Mouse (Mus musculus) small intestine, adult 10 weeks (tissue): ENCODE results near the gene Syt16. TPM values are rescaled to one million over a fixed set of nuclear protein-coding genes. Genes with fewer than 3 reads are reported as not detected.

Experiments
- polyA plus RNA-seq: library from polyadenylated mRNA; stranded (reverse); fragments of 350-450 nt; fragmentation: Illumina TruSeq; extraction: RNeasy Lipid Tissue Mini Kit (QIAGEN cat#74804); gene quantifications from one replicate; pipeline ENCODE4 v1.2.3, GENCODE M21; 2014; ENCODE audit warnings: low replicate concordance

Syt16 gene
- 0.22 TPM for polyA plus RNA-seq

DNA sequence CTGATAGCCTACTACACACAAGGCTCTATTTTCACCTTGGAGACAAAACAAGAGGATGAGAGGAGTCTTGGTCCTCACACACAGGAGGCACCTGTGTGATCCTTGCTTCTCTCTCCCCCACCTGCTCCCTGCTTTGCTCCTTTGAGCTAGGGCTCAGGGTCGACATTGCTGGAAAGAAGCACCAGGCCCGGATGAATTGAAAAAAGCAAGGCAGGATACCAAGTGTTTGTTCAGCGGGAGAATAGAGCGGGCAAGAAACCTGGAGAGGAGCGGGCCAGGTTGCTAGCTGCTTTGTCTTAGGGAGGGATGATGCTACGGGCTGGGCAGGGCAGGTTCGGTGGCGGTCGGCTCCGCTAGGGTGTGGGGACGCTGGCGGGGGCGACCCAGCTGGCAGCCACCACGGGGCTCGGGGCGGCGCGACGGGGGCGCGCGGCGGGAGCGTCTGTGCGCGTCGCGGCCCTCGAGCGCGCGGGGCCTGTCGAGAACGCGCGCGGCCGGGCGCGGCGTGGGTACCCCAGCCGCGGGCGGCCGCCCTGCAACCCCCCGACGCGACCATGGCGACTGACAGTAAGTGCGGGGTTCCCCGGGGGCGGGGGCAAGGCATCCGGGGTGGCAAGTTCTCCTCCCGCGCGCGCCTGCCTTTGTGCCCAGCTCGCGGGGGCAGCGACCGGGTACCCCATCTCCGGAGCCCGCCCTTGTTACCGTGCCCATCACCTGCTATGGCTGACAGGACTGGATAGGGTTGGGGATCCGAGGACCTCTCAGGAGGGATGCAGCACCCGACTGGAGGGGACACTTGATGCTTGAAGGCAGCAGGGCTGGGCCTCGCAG, at the start of gene Syt16:
Gene Syt16, plus strand, starts transcription at position 365 of the 831 bp plus-strand sequence.

DNA sequence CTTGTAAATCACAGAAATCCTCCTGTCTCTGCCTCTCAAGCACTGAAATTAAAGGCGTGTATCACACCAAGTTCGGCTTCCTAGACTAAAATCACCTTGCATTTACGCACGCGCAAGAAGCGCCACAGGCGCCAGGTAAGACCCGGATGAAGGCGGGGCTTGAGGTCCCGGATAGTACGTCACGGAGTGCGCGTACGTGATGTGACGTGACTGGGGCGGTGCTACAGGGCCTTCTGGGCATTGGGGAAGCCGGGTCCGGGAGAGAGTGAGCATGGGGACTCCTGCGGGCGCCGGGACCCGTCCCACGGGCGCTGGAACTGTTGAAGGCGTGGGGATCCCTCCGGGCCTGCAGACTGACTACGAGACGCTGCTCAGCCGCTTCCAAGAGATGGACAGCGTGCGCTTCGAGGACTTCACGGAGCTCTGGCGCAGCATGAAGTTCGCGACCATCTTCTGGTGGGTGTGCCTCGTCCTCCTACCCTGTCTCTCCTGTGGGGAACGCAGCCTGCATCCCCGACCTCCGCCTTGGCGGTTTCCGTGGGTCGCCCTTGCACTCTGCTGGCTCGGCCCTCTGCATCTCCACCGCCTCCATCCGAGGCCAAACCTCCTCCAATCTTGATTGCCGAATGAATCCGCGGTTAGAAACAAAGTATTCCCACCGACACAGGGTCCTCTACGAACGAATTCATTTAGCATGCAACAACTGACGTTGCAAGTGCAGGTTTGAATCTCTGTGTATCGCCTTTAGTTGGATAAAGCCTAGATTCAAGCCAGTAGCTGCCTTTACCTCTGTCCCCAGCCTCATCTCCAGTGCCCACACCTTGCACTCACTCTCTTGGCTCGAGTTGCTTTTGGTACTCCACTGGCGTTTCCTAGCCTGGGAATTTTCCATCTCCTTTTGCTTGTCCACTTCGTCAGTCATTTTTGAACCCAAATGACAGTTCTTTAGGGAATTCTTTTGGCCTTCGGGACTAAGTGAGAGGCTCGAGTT, 32.9 kb upstream of the Syt16 start, which contains the start of gene Snapc1:
Gene Snapc1, plus strand, starts transcription at position 191 of the 991 bp plus-strand sequence.

DNA sequence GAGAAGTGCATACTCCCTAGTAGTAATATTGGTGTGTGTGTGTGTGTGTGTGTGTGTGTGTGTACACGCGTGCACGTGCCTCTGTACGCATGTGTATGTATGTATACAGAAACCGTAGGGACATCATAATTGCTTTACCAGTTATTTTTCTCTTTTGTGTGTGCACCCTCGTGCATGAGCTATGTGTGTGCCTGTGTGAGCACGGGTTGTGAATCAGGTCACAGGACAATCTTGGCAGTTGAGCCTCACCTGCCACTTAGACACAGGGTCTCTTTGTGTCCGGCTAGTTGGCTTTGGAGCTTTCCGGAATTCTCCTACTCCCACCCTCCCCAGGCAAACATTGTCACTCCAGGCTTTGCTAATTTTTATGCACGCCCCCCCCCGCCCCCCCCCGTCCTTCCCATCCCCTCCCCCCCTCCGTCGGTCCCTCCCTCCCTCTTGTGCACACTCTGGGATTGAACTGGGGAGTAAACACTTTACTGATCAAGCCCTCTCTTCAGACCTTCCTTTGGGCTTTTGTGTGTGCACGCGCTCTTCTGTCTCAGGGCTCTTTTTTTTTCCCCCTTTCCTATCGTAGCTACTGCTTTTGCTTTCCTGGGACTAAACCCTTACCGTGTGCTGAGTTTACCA, 319.0 kb downstream of the Syt16 start, which contains the start of gene Gm11042:
Gene Gm11042, minus strand, starts transcription at position 51 of the 630 bp plus-strand sequence.

Other genes starting within 250 kb of the Syt16 start
- gene Hif1a, start 96.3 kb upstream of the Syt16 start, polyA plus RNA-seq = 151 TPM
- not detected for gene Gm49321, start 60.0 kb upstream of the Syt16 start, polyA plus RNA-seq
- gene Snapc1, start 33.2 kb upstream of the Syt16 start, polyA plus RNA-seq = 12.7 TPM